Comparison of ENCODE assay signal across 24 mouse cellular contexts in the genomic region with DNA sequence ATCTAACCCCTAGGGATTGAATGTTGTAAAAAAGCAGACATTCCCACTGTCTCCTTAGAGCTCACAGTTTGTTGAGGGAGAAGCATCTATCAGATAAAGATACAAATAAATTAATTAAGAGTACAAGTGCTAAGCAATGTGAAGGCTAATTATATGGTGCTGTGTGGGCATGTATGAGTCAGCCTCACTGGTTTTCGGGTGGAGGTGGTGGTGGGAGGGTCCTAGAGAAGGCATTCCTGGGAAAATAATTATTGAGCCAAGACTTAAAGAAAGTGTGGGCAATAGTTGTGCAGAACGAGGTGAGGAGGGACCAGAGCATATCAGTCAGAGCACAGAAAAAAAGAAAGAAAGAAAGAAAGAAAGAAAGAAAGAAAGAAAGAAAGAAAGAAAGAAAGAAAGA.
DNase-seq lines count a peak whose midpoint lies in the region; ATAC-seq and TF ChIP-seq lines count a peak whose summit lies in the region.
"Had no signal": no experiment of that assay in that cellular context is flagged by ENCODE, and none has a peak within 500 bp of the region (broad histone marks: within the 10 kb centered on the region; RNA-seq: fewer than 3 reads in every experiment).

No protein-coding gene starts in this region.

- no peak for TF ChIP-seq CTCF in left cerebral cortex, adult 2 months (IDR thresholded peaks at IDR 0.05)

- ATAC-seq in CD4-positive, CD25-positive, alpha-beta regulatory T cell, adult 4 months, result no peak
- ATAC-seq: activated CD4-positive, CD25-positive, alpha-beta regulatory T cell, adult 4 months; forebrain, embryonic 14.5 days; forebrain, embryonic 16.5 days; Patski had no signal

- intact Hi-C loops in left cerebral cortex, adult 2 months (cut with DNase I), result loop anchor here (5.0 kb wide), 2 partner anchors 122 to 468 kb away; no protein-coding TSS in a partner anchor
- intact Hi-C loops in left cerebral cortex, postnatal 4 days (cut with DNase I), result no loop called here

- peak overlapping the region; percentile 34; the same call in 1 of the 2 replicates for H3K27ac ChIP-seq in left cerebral cortex, adult 2 months
- H3K27ac ChIP-seq: embryonic facial prominence, embryonic 13.5 days; embryonic facial prominence, embryonic 15.5 days; forebrain, embryonic 10.5 days; forebrain, embryonic 12.5 days had no signal

- no peak overlapping the region for H3K4me3 ChIP-seq in left cerebral cortex, adult 2 months
- H3K4me3 ChIP-seq: embryonic facial prominence, embryonic 13.5 days; embryonic facial prominence, embryonic 15.5 days; erythroblast, embryonic 14.5 days; forebrain, embryonic 10.5 days; forebrain, embryonic 12.5 days had no signal

- peak in 1 of 2 experiments; percentile 15 for DNase-seq in left cerebral cortex, adult 2 months (ENCODE audit: extremely low spot score in 1 of 2, low spot score in 2 of 2)
- no peak for DNase-seq in left cerebral cortex, postnatal 4 days
- DNase-seq in right cerebral cortex, adult 18-20 months, result peak; percentile 49
- DNase-seq in right cerebral cortex, postnatal 25 days, result no peak
- DNase-seq: adrenal gland, adult 8-10 months; adrenal gland, postnatal 14 days; adrenal gland, postnatal 36 days; cerebellum, adult 11 months; cerebellum, adult 18-20 months; cerebellum, adult 8-10 months; cerebellum, adult 9-11 months; cerebellum, postnatal 14 days; cerebellum, postnatal 36 days; embryo, embryonic 11 days had no signal
